Mouse (Mus musculus): ENCODE data around the gene Kdm2a. TPM values are rescaled to one million over a fixed set of nuclear protein-coding genes. Genes with fewer than 3 reads are reported as not detected.
A peak's percentile ranks its signal among the peaks of the same experiment; 100 is the strongest.

Kdm2a gene
- polyA plus RNA-seq, 1 experiment: 90.4 TPM

GRCm38 (mm10) chr19:4333100-4333775 lies 64.8 kb downstream of the Kdm2a start:
- Histone ChIP-seq H3K27ac (ENCODE audit: insufficient read depth, low read length) (peak overlapping the region; percentile 89), H3K4me1 (ENCODE audit: control insufficient read depth, insufficient read depth, low read length) (peaks cover 12% of the 10 kb centered on the region), H3K4me3 (ENCODE audit: insufficient read depth, low read length) (peak overlapping the region; percentile 86)
- peak; percentile 45 for TF ChIP-seq POLR2A (IDR thresholded peaks at IDR 0.05; ENCODE audit: low read depth, low read length)
- no peak for TF ChIP-seq CTCF (IDR thresholded peaks at IDR 0.05; ENCODE audit: borderline replicate concordance, insufficient read depth, low read length)

GRCm38 (mm10) chr19:4332653-4333052 lies 65.4 kb downstream of the Kdm2a start:
- no peak for TF ChIP-seq CTCF (IDR thresholded peaks at IDR 0.05; ENCODE audit: borderline replicate concordance, insufficient read depth, low read length)
- peak; percentile 46; the same call in 1 of the 2 replicates for TF ChIP-seq POLR2A (IDR thresholded peaks at IDR 0.05; ENCODE audit: low read depth, low read length)
- peak overlapping the region; percentile 89 for H3K27ac ChIP-seq (ENCODE audit: insufficient read depth, low read length)
- peak overlapping the region; percentile 86 for H3K4me3 ChIP-seq (ENCODE audit: insufficient read depth, low read length)
- H3K4me1 ChIP-seq (ENCODE audit: control insufficient read depth, insufficient read depth, low read length): peaks cover 12% of the 10 kb centered on the region

DNA sequence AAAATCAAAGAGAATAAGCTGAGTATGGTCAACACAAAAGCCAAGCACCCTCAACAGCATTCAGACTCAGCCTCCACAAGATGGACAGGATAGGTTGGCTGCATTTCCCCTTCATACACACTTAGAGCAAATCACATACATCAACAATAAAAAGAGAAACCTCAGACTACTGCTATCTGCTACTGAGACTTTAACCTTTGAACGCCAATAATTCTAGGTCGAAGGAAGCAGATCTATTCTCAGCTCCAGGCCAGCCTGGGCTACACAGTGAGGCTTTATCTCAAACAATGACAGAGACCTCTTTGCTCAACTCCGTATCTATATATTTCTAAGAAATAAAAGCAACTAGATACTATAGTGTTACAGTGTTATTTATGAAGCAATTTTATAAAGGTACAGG lies 66.8 kb downstream of the Kdm2a start:
- no peak for TF ChIP-seq POLR2A (IDR thresholded peaks at IDR 0.05; ENCODE audit: low read depth, low read length)
- TF ChIP-seq CTCF (IDR thresholded peaks at IDR 0.05; ENCODE audit: borderline replicate concordance, insufficient read depth, low read length): no peak
- no peak overlapping the region for H3K27ac ChIP-seq (ENCODE audit: insufficient read depth, low read length)
- H3K4me3 ChIP-seq (ENCODE audit: insufficient read depth, low read length): peak overlapping the region; percentile 50; the same call in 1 of the 2 replicates
- peaks cover 12% of the 10 kb centered on the region for H3K4me1 ChIP-seq (ENCODE audit: control insufficient read depth, insufficient read depth, low read length)

- Histone ChIP-seq H3K4me1 (ENCODE audit: control insufficient read depth, insufficient read depth, low read length) (peaks cover 12% of the 10 kb centered on the region), H3K27ac (ENCODE audit: insufficient read depth, low read length) (no peak overlapping the region), H3K4me3 (ENCODE audit: insufficient read depth, low read length) (no peak overlapping the region)
- TF ChIP-seq POLR2A (IDR thresholded peaks at IDR 0.05; ENCODE audit: low read depth, low read length) (no peak), CTCF (IDR thresholded peaks at IDR 0.05; ENCODE audit: borderline replicate concordance, insufficient read depth, low read length) (no peak)
These were observed 67.5 kb downstream of the Kdm2a start for GRCm38 (mm10) chr19:4330603-4331002.

DNA sequence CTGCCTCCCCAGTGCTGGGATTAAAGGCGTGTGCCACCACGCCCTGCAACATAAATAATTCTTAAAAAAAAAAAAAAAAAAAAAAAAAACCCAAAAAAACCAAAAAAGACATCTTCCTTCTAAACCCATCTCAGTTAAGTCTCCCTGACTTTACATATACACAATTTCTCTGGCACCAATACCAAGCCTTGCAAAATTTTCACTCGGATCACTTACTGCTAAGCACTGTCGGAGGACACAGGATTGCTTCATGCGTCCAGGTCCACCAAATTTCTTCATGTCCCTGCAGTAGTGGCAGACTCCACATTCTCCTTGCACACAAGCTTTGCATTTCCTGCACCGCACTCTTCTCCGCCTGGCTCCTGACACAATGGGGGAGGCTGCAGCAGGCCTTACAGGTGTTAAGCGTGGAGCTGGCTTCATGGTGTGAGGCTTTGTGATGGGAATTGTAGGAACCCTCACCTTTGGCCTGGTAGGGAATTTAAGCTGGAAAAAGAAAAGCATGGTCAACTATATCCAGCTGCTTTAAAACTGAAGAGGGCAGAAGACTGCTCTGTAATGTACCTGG lies 69.3 kb downstream of the Kdm2a start:
- no peak overlapping the region for H3K4me3 ChIP-seq (ENCODE audit: insufficient read depth, low read length)
- TF ChIP-seq POLR2A (IDR thresholded peaks at IDR 0.05; ENCODE audit: low read depth, low read length): no peak
- TF ChIP-seq CTCF (IDR thresholded peaks at IDR 0.05; ENCODE audit: borderline replicate concordance, insufficient read depth, low read length): no peak
- H3K27ac ChIP-seq (ENCODE audit: insufficient read depth, low read length): no peak overlapping the region
- H3K4me1 ChIP-seq (ENCODE audit: control insufficient read depth, insufficient read depth, low read length): peaks cover 6% of the 10 kb centered on the region; the same call in 1 of the 2 replicates

- H3K4me1 ChIP-seq (ENCODE audit: control insufficient read depth, insufficient read depth, low read length): peaks cover 6% of the 10 kb centered on the region; the same call in 1 of the 2 replicates
- no peak overlapping the region for H3K4me3 ChIP-seq (ENCODE audit: insufficient read depth, low read length)
- H3K27ac ChIP-seq (ENCODE audit: insufficient read depth, low read length): no peak overlapping the region
- no peak for TF ChIP-seq POLR2A (IDR thresholded peaks at IDR 0.05; ENCODE audit: low read depth, low read length)
These were observed 71.2 kb downstream of the Kdm2a start for GRCm38 (mm10) chr19:4326881-4327280.

- Histone ChIP-seq H3K27ac (ENCODE audit: insufficient read depth, low read length) (no peak overlapping the region), H3K4me1 (ENCODE audit: control insufficient read depth, insufficient read depth, low read length) (peaks cover 3% of the 10 kb centered on the region; the same call in 1 of the 2 replicates), H3K4me3 (ENCODE audit: insufficient read depth, low read length) (no peak overlapping the region)
- no peak for TF ChIP-seq CTCF (IDR thresholded peaks at IDR 0.05; ENCODE audit: borderline replicate concordance, insufficient read depth, low read length)
- no peak for TF ChIP-seq POLR2A (IDR thresholded peaks at IDR 0.05; ENCODE audit: low read depth, low read length)
These were observed 72.0 kb downstream of the Kdm2a start for GRCm38 (mm10) chr19:4326106-4326505.

GRCm38 (mm10) chr19:4322134-4322533 lies 76.0 kb downstream of the Kdm2a start:
- TF ChIP-seq CTCF (IDR thresholded peaks at IDR 0.05; ENCODE audit: borderline replicate concordance, insufficient read depth, low read length) (no peak), POLR2A (IDR thresholded peaks at IDR 0.05; ENCODE audit: low read depth, low read length) (no peak)
- Histone ChIP-seq H3K27ac (ENCODE audit: insufficient read depth, low read length) (no peak overlapping the region), H3K4me3 (ENCODE audit: insufficient read depth, low read length) (no peak overlapping the region)

DNA sequence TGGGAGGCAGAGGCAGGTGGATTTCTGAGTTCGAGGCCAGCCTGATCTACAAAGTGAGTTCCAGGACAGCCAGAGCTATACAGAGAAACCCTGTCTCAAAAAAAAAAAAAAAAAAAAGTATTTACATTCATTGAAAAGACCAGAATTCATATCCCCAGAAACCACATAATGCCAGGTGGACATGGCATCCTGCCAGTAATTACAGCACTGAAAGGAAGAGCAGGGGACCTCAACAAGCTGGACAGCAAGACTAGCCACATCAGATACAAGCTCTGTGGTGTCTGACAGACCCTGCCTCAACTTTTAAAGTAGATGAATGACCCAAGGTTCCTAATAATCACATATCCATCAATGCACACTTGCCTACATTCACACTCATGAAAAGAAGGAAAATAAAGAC lies 76.5 kb downstream of the Kdm2a start:
- Histone ChIP-seq H3K4me1 (ENCODE audit: control insufficient read depth, insufficient read depth, low read length) (no peaks in the 10 kb centered on the region), H3K4me3 (ENCODE audit: insufficient read depth, low read length) (no peak overlapping the region), H3K27ac (ENCODE audit: insufficient read depth, low read length) (no peak overlapping the region)
- TF ChIP-seq POLR2A (IDR thresholded peaks at IDR 0.05; ENCODE audit: low read depth, low read length): no peak
- TF ChIP-seq CTCF (IDR thresholded peaks at IDR 0.05; ENCODE audit: borderline replicate concordance, insufficient read depth, low read length): no peak

More at GRCm38 (mm10) chr19:4322134-4322533, 76.0 kb downstream of the Kdm2a start:
- H3K4me1 ChIP-seq (ENCODE audit: control insufficient read depth, insufficient read depth, low read length): no peaks in the 10 kb centered on the region

- H3K4me3 ChIP-seq (ENCODE audit: insufficient read depth, low read length): no peak overlapping the region
- H3K4me1 ChIP-seq (ENCODE audit: control insufficient read depth, insufficient read depth, low read length): 0 out of 2 replicates have a peak, but pooled peaks cover 2% of the 10 kb centered on the region
- TF ChIP-seq POLR2A (IDR thresholded peaks at IDR 0.05; ENCODE audit: low read depth, low read length) (no peak), CTCF (IDR thresholded peaks at IDR 0.05; ENCODE audit: borderline replicate concordance, insufficient read depth, low read length) (no peak)
- H3K27ac ChIP-seq (ENCODE audit: insufficient read depth, low read length): no peak overlapping the region
These were observed 78.8 kb downstream of the Kdm2a start for GRCm38 (mm10) chr19:4319272-4319671.

All from embryonic fibroblast, embryonic 13.5 days (primary cell).